Mouse (Mus musculus) ES-CJ7 (cell line): ENCODE measurements around the gene Gm14305.
"Not testable (repeated sequence)": the region's sequence is repeated elsewhere in the genome, so short reads cannot be mapped to it uniquely, and the experiment has no call there.

Experiments
- DNase-seq: peaks from one replicate; pipeline ENCODE4 v3.0.0; 2011; ENCODE audit warnings: low read depth, low spot score

The Gm14305 gene

GRCm38 (mm10) chr2:176708051-176708450, at the start of gene Gm14305:
TSS of gene Gm14305 (plus strand) at chr2:176708328.
- not testable (repeated sequence) for DNase-seq

DNA sequence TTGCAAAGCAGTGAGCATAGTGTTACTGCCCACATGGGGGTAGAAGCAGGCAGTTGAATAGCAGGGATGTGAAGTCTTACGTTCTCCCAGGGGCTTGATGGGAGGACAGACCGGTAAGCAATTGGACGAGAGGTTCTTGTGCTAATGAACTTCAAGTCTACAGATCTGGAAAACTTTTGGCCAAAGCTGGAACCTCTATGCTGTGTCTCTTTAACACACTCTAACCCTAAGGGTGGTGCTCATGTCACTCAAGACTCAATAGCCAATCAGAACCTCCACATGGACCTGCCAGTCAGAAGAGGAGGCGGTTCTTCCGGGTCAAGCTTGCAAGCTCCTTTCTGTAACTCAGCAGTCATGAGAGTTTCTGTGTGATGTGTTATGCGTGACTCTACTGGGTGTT, 37.9 kb upstream of the Gm14305 start, which contains the start of gene Zfp973:
Gene Zfp973, plus strand, starts transcription at position 301 of the 400 bp plus-strand sequence.
- not testable (repeated sequence) for DNase-seq
